Mouse (Mus musculus) ovary, postnatal 10 days (tissue): ENCODE results near the gene Unc80.
A peak's percentile ranks its signal among the peaks of the same experiment; 100 is the strongest.
"Not testable (repeated sequence)": the region's sequence is repeated elsewhere in the genome, so short reads cannot be mapped to it uniquely, and the experiment has no call there.

Source experiments
- DNase-seq: peaks from one replicate; pipeline ENCODE4 v3.0.0; 2022; ENCODE audit warnings: low spot score

Unc80 gene

DNA sequence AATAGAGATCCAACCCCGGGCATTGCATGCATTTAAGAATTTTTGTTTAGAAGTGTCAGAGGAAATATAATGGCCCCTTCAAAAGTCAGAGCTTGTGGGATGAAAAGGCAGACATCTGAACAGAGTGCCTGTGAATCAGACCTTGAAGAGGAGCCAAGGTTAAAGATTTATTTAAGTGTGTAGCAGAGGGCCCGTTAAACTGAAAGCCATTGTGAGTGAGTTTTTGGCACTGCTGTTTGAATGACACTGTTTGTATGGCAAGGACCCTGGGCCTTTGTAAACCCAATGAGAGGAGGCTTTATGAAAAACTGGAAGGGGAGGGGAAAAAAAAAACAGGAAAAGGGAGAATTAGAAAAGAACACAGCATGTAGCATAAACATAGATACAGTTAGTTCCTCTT is 170.0 kb downstream of the Unc80 start:
- no peak for DNase-seq

- no peak for DNase-seq
These were observed 178.7 kb downstream of the Unc80 start for GRCm38 (mm10) chr1:66646894-66647293.

GRCm38 (mm10) chr1:66649568-66649967 is 181.4 kb downstream of the Unc80 start:
- DNase-seq: no peak

DNA sequence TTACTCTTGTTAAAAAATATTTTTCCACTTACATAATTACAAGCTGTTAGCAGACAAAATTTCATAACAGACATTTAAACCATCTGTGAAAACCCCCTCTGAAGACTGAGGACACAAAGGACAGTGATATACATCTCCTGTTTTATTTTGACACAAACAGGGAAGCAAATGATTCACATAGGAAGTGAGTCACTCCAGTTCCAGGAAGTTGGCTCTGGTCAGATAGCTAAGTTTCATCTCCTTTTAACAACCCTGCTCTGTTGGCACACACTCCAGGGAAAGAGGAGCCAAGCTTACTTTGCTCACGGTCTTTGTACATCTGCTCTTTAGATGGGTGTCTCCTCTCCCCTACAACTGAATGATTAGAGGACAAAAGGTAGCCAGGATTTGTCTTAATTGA is 181.8 kb downstream of the Unc80 start:
- no peak for DNase-seq

GRCm38 (mm10) chr1:66655119-66655746 is 187.1 kb downstream of the Unc80 start:
- DNase-seq: no peak

GRCm38 (mm10) chr1:66655747-66656119 is 187.6 kb downstream of the Unc80 start:
- DNase-seq: no peak

DNA sequence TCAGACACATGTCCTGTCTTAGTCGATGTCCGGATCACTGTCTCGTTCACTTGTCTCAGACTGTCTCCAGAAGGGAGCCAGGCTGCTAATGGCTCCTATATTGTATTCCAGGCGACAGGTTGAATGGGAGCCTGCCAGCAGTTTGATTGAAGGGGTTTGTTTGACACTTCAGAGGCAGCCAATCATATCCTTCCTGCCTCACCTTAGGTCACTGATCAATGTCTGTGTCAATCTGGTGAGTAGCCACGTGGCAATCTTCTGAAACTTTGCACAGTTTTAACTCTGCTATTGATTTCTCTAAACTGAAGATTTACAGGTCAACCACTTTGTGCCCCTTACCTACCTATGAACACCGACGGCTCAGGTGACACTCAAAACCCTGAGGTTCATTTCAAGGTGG is 203.3 kb downstream of the Unc80 start:
- DNase-seq: no peak

DNA sequence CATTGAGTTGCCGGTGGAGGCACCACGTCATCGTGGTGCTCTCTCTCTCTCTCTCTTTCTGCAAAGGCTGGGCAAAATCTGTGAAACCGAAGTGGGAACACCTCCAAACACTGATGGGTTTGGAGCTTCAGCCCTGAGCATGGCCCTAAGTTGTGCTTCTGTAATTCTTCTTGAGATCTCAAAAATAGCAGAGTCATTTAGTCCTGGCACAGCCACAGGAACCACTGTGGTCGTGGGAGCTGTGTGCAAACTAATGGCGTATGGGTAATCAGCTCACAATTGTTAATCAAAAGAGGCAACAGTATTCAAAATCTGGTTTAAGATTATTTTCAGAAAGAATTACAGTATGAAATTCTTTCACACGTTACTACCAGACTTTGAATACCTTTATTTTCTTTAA is 204.6 kb downstream of the Unc80 start:
- no peak for DNase-seq

- no peak for DNase-seq
These were observed 209.8 kb downstream of the Unc80 start for GRCm38 (mm10) chr1:66677928-66678327.

DNA sequence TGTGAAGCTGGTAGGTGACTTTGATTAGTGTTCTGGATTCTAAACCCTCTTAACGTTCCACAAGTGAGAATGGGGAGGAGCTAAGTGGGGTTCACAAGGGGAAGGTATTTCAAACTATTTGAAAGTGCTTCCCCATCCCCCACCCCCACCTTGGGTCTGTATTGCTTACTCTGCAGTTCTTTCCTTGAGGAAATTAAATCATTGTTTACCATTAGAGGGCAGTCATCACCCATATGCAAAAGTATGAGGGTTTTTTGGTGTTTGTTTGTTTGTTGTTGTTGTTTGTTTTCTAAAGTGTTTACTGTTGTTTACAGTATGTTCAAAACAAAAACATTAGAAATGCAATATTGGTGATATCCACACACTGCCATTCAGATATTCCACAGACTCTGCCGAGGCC is 210.5 kb downstream of the Unc80 start:
- DNase-seq: no peak

DNA sequence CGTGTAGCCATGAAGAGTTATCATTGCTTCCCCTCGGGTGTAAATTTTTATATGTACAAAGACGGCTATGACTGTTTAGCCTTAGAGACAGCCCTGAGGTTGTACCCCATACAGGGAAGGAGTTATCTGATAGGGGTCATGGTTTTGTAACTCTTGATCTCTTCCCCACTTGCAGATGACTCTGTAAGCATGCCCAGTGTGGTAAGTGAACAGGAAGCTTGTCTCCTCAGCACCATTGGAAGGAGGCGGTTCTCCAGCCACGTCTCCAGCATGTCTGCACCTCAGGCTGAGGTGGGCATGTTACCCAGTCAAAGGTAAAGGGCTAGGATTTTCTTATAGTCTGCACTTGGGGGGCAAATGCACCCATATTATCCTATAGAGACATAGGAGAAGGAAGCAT is 214.8 kb downstream of the Unc80 start:
- no peak for DNase-seq

GRCm38 (mm10) chr1:66691772-66692171 is 223.6 kb downstream of the Unc80 start:
- DNase-seq: no peak

- DNase-seq: no peak
These were observed 224.1 kb downstream of the Unc80 start for GRCm38 (mm10) chr1:66692308-66692707.

GRCm38 (mm10) chr1:66692780-66693392 is 224.7 kb downstream of the Unc80 start:
- no peak for DNase-seq

DNA sequence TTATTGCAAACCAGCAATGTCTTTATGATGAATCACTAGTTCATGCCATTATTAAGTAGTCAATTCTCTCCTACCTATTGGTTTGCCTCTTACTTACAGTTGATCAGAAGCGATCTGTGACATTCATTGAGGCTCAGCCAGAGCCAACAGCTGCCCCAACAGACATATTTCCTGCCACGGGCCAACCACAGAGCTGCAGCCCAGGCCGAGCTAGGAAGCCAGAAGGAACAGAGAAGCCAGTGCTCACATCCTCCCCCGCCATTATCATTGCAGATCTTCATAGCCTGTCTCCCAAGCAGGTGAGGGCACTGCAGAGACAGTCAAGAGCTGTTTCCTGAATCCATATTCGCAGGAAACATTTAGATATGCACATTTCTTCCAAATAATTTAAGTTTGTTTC is 226.1 kb downstream of the Unc80 start:
- no peak for DNase-seq

DNA sequence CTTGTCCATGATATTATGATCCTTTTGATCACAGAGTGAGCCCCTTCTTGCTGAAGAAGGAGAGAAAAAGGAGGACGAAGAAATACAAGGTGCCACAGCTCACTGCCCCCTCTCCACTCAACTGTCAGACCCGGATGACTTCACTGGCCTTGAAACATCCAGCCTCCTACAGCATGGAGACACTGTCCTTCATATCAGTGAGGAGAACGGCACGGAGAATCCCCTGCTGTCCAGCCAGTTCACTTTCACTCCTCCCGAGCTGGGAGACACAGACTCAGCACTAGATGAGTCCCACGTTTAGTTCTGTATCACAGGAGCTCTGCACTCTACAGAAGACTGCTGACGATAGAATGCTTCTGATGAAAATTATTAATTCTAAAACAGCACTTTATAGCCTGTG is 227.1 kb downstream of the Unc80 start:
- DNase-seq: no peak

DNA sequence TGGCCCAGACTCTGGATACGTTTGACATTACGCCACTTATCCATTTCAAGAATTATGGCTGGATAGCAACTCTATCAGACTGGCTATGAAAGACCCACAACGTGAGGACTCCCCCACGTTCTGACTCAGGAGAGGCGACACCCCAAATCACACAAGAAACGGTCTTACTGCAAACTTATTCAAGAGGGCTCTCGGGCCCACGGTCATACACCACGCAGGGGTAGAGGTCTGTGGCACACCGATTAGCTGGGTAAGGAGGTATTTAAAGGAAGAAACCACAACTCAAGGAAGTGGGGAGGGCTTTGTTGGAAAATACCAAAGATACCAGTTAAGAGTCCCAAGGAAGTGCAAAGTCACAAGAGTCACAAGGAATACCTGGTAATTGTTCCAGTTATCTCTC is 231.5 kb downstream of the Unc80 start:
- DNase-seq: not testable (repeated sequence)

- no peak for DNase-seq
These were observed 232.1 kb downstream of the Unc80 start for GRCm38 (mm10) chr1:66700149-66700692.

DNA sequence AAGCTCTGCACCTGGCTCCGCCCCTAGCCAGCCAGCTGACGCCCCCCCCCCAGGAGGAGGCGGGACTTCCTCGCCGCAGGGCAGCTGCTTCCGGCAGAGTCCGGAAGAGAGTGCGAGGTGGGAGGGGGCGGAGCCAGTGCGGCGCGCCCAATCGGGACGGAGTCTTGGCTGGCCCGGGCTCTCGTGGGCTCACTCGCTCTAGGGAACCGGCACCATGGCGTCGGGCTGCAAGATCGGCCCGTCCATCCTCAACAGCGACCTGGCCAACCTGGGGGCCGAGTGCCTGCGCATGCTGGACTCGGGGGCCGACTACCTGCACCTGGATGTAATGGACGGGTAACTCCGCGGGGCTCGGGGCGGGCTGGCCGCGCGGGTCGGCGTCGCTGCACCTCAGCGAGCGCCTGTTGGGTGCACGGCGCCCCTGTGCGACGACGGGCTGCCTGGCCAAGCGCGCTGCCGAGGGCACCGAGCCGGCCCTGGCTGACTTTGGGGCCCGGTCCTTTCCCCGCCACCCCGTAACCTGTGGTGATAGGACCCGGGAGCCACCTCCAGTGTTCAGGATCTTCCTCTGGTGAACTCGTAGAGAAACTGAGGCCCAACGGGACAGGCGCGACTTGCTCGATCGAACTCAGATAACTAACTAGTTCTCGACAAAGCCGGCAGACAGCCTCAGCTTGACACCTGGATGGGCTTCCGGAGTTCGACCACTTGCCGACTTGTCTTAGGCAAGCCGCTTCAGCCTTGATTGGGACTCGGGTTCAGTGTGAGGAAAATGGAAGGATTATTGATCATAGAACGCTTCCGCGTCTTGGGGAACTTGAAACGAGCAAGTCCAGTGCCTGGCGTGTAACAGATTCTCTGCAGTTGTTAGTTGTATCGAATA is 232.8 kb downstream of the Unc80 start, which contains the start of gene Rpe:
Rpe (plus strand) TSS at position 139 of the 883 bp plus-strand sequence.
- DNase-seq: peak; percentile 76

DNA sequence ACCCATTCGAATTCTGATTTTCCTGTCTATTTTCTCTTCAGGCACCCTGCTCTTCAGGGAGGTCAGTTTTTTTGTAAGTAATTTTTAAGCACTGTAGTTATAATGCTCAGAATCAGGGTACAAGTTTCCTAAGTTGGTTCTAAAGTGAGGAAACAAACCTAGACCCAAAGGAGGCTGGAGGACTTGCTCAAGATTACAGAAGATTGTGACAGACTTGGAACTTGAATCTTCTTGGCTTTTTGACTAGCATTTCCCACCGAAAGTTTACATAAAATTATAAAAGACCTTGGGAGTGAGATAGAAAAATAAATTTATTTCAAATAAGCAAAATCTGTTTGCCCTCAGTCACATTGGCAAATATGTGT is 233.4 kb downstream of the Unc80 start:
- DNase-seq: no peak

- DNase-seq: no peak
These were observed 234.6 kb downstream of the Unc80 start for GRCm38 (mm10) chr1:66702623-66703345.

DNA sequence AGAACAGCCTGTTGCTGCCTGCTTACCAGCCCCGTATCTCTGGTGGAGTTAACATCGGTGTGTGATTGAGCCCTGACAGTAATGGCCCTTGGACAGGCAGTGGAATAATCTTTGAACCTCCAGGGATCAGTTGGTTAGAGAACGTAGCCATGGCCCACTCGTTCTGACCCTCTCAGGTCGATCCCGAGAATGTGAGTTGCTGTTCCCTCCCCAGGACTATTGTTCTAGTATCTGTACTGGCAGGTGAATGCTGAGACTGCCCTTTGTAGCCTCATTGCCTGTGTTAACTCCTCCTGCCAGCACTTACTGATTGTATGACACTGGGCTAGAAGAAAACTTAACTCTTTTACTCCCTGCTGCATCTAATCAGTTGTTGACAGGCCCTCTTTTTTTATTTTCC is 236.4 kb downstream of the Unc80 start:
- no peak for DNase-seq
